Mouse (Mus musculus): ENCODE measurements at regions not wholly inside any gene's neighbourhood (a gene's known extent, or its start where the extent isn't known, plus 50 kb on each side); places are given as distances from the start of the nearest gene placed in this dataset.

- no peak for TF ChIP-seq GATA4 (IDR thresholded peaks at IDR 0.05; ENCODE audit: insufficient replicate concordance, low read length)
These were observed 177.5 kb downstream of the Gm11011 start for GRCm38 (mm10) chr2:169410080-169410479.

- no peak for TF ChIP-seq GATA4 (IDR thresholded peaks at IDR 0.05; ENCODE audit: insufficient replicate concordance, low read length)
These were observed 182.4 kb downstream of the Gm11011 start for GRCm38 (mm10) chr2:169404908-169405690.

DNA sequence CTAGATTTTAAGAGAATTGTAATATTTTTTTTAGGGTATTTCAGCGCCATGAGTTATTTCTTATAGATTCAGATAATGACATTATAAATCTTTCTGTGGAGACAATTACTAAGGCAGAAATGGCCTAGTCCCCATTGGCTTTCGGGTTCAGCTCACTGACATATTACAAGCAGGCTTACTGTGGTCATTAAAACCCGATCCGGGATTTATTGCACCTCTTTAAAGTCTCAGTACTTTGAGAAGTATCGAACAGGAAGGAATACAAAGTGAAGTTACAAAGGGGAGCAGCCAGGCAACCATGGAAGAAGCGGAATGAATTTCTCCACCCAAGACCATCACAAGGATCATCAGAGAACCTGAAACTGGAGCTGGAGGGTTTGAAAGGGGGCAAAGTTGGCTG, 189.8 kb downstream of the Gm11011 start:
- no peak for TF ChIP-seq GATA4 (IDR thresholded peaks at IDR 0.05; ENCODE audit: insufficient replicate concordance, low read length)

- no peak for TF ChIP-seq GATA4 (IDR thresholded peaks at IDR 0.05; ENCODE audit: insufficient replicate concordance, low read length)
These were observed 190.5 kb downstream of the Gm11011 start for GRCm38 (mm10) chr2:169397013-169397412.

- TF ChIP-seq GATA4 (IDR thresholded peaks at IDR 0.05; ENCODE audit: insufficient replicate concordance, low read length): no peak
These were observed 191.3 kb downstream of the Gm11011 start for GRCm38 (mm10) chr2:169396294-169396693.

DNA sequence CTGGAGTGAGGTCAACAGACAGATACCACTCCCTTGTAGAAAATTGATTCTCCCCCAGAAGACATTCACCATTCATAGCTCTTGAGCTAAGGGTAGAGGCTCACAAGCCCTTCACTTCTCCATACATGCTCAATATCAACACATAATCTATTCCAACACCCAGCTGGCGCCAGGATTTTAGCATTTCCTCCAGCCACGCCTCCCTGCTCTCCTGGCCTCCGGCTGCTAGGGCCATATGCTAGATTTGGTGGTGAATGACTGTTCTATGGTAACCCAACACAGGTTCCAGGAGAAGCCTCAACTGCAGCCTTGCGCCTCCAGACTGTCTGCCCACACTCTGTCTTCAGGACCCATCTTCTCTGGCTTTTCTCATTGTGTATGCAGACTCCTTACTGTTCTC, 197.9 kb downstream of the Gm11011 start:
- no peak for TF ChIP-seq GATA4 (IDR thresholded peaks at IDR 0.05; ENCODE audit: insufficient replicate concordance, low read length)

DNA sequence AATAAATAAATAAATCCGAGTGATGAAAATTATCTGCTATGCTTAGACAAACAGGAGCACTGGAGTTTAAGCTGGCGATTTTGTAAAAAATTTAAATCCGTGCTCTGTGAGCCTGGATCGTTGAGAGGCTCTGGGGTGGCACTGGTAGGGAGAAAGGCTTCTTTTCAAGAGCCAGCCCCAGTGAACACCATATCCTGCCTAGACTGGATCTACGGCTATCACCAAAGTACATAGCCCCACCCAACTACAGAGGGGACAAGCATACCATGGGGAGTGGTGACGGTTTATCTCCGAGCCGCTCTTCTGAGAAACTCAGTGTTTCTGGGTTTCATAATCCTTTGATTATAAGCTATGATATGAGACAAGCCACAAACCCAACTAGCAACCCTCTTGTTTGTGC, 199.0 kb downstream of the Gm11011 start:
- no peak for TF ChIP-seq GATA4 (IDR thresholded peaks at IDR 0.05; ENCODE audit: insufficient replicate concordance, low read length)

GRCm38 (mm10) chr2:169387765-169388518, 199.6 kb downstream of the Gm11011 start:
- no peak for TF ChIP-seq GATA4 (IDR thresholded peaks at IDR 0.05; ENCODE audit: insufficient replicate concordance, low read length)

DNA sequence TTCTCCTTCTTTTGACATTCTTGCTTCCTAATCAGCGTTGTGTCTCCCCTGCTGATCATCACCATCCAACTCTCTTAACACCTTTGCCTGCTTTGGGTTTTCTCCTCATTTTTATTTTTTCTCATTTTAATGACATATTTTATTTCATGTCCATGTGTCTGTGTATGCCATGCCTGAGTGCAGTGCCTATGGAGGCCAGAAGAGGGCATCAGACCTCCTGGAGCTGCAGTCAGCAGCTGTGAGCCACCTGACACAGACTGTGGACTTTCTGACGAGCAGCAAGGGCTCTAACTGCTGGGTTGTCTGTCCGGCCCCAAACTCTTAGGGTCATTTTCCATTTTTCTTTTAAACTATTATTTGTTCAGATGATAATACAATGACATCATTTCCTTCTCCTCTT, 203.8 kb downstream of the Gm11011 start:
- no peak for TF ChIP-seq GATA4 (IDR thresholded peaks at IDR 0.05; ENCODE audit: insufficient replicate concordance, low read length)

GRCm38 (mm10) chr2:169373069-169373468, 214.5 kb downstream of the Gm11011 start:
- TF ChIP-seq GATA4 (IDR thresholded peaks at IDR 0.05; ENCODE audit: insufficient replicate concordance, low read length): no peak

DNA sequence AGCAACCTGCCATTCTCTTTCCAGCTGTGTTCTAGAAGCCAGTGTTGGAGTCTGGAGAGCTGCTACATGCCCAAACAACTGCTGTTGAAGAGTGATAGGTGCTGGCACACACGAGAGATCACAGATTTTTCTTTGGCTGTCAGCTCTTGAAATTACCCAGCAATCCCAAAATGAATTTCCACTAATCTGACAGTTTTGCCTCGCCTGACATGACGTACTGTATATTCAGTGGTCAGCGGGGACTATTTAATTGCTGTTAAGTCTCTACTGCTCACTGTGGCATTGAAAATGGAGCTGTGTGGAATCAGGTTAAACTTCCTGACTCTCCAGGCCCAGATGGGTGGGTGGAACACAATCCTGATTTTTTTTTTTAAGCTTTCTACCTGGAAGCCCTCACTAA, 222.5 kb downstream of the Gm11011 start:
- TF ChIP-seq GATA4 (IDR thresholded peaks at IDR 0.05; ENCODE audit: insufficient replicate concordance, low read length): no peak

DNA sequence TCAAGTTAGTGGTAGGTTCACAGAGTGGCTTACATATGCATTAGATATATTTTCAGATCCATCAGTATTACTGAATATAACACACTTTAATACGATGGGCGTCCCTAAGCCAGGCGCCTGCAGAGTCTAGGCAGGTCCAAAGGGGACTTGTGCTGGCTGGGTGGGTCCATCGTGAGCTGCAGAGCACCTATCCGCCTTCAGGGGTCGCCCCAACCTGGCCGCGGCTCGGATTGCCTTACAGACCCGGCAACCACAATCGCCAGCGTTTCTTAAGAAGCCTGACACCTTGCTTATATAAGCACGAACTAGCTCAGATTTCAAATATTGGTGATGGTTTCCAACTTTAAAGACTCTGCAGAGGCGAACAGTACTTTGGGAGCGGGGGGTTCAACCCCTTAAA, 227.3 kb downstream of the Gm11011 start:
- TF ChIP-seq GATA4 (IDR thresholded peaks at IDR 0.05; ENCODE audit: insufficient replicate concordance, low read length): no peak

- TF ChIP-seq GATA4 (IDR thresholded peaks at IDR 0.05; ENCODE audit: insufficient replicate concordance, low read length): no peak
These were observed 230.1 kb downstream of the Gm11011 start for GRCm38 (mm10) chr2:169357400-169357799.

DNA sequence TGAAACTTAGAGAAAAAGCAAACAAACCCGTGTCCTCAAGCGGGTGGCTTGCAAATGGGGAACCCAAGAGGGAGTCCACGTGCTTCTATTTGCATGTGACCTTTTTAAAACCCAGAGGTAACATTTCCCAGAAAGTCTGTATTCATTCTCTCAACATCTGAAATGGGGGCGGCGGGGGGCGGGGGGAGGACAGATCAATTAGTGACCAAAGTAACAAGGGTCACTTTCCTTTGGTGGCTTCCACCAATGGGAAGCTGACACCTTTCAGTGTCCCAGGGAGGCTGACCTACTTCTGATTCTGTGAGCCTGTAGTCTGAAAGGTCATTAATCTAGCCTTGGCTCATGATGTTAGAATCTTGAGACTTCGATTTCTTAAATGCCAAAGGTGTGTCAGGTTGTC, 236.0 kb downstream of the Gm11011 start:
- no peak for TF ChIP-seq GATA4 (IDR thresholded peaks at IDR 0.05; ENCODE audit: insufficient replicate concordance, low read length)

DNA sequence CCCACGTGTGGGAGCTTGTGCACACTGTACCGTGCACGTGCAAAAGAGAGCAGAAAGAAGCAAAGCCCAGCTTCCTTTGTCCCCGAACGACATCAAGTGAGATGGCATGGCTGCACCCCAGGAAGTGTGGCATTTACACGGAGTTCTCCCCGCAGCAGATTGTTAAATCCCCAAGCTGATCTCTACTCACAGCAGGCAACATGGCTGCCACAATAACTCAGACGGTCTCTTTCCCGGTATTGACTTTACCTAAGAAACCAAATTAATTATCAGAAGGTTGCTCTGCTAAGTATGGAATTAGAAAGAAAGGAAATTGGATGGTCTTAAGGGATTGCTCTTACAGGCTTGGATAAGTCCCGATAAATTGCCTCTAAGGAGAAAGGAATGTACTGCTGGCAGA, 241.4 kb downstream of the Gm11011 start:
- TF ChIP-seq GATA4 (IDR thresholded peaks at IDR 0.05; ENCODE audit: insufficient replicate concordance, low read length): no peak

DNA sequence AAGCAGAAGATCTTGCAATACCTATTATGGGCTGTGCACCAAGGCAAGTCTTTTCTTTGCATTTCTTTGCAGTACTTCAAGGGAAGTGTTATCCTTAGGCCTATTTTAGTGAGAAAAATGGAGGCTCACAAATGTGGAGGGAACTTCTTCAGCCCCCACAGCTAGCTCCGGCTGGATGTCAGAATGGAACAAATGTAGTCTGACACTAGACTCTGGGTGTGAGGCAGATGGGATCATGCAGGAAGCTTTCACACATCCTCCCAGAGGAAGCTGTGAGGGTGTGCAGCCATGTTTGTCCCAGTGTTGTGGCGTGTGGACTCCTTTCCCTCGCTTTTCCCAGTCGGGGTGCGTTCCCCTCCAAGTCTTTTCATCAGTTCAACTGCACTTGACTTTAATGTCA, 268.0 kb downstream of the Gm11011 start:
- no peak for TF ChIP-seq GATA4 (IDR thresholded peaks at IDR 0.05; ENCODE audit: insufficient replicate concordance, low read length)

All from liver, adult (tissue).